Mouse (Mus musculus) heart, postnatal 10 days (tissue): Measurements from ENCODE around the gene Sh3tc1. TPM values are rescaled to one million over a fixed set of nuclear protein-coding genes. Genes with fewer than 3 reads are reported as not detected.
A peak's percentile ranks its signal among the peaks of the same experiment; 100 is the strongest.

Experiments
- DNase-seq, 2 experiments: peaks; one replicate each; pipeline ENCODE4 v3.0.0; 2021
- intact Hi-C: fragments of 180-260 bp; cut with DNase I; formaldehyde crosslinking; loops from one replicate; pipeline ENCODE4 v1.15.1; 2025
- total RNA-seq, 2 experiments: library from RNA; stranded (reverse); gene quantifications; 2 replicates each; pipeline ENCODE4 v1.2.3; 2021

Gene Sh3tc1
- total RNA-seq, 2 experiments from 2014 or later = 14.7 to 17.4 TPM

- intact Hi-C loops = no loop called here
- DNase-seq = peak; percentile 56 to 65
Measured at GRCm38 (mm10) chr5:35653743-35654395, 85.9 kb downstream of the Sh3tc1 start.

- intact Hi-C loops = no loop called here
- no peak for DNase-seq
Measured at GRCm38 (mm10) chr5:35652872-35653271, 86.9 kb downstream of the Sh3tc1 start.

GRCm38 (mm10) chr5:35652319-35652718 is 87.5 kb downstream of the Sh3tc1 start:
- intact Hi-C loops = no loop called here
- no peak for DNase-seq

GRCm38 (mm10) chr5:35648230-35648629 is 91.6 kb downstream of the Sh3tc1 start:
- intact Hi-C loops = no loop called here

GRCm38 (mm10) chr5:35647562-35647961 is 92.2 kb downstream of the Sh3tc1 start:
- peak; percentile 70 to 72 for DNase-seq
- intact Hi-C loops = no loop called here

More at GRCm38 (mm10) chr5:35648230-35648629, 91.6 kb downstream of the Sh3tc1 start:
- DNase-seq = no peak

Other genes starting within 250 kb of the Sh3tc1 start
- gene Cpz, start 214.3 kb downstream of the Sh3tc1 start, total RNA-seq = 1 to 10 TPM; 6.7 to 7.0 TPM
- gene Trmt44, start 164.9 kb downstream of the Sh3tc1 start, total RNA-seq = 1 to 10 TPM; 3.4 TPM
- 10 to 100 TPM; 27.6 to 29.8 TPM for gene Acox3, start 156.9 kb downstream of the Sh3tc1 start, total RNA-seq
- 10 to 100 TPM; 69.0 to 86.6 TPM for gene Htra3, start 60.2 kb downstream of the Sh3tc1 start, total RNA-seq
- gene Ablim2, start 17.9 kb upstream of the Sh3tc1 start, total RNA-seq = 10 to 100 TPM in 1 of 2 experiments, 1 to 10 TPM in 1; 9.9 to 12.6 TPM
- gene Afap1, start 153.3 kb upstream of the Sh3tc1 start, total RNA-seq = 10 to 100 TPM; 37.9 to 42.9 TPM